Mouse (Mus musculus): ENCODE results near the gene Lrrfip1. TPM values are rescaled to one million over a fixed set of nuclear protein-coding genes. Genes with fewer than 3 reads are reported as not detected.

The Lrrfip1 gene
- 10 to 100 TPM; 73.3 to 77.0 TPM for total RNA-seq (2021)
- long read RNA-seq, experiment 1, partial matches to known transcripts: 2 of 32 reads
- long read RNA-seq, experiment 1, other reads (novel, unspliced or antisense): 30 of 32 reads
- long read RNA-seq, experiment 2, partial matches to known transcripts: 3 of 29 reads
- long read RNA-seq, experiment 2, other reads (novel, unspliced or antisense): 24 of 29 reads

DNA sequence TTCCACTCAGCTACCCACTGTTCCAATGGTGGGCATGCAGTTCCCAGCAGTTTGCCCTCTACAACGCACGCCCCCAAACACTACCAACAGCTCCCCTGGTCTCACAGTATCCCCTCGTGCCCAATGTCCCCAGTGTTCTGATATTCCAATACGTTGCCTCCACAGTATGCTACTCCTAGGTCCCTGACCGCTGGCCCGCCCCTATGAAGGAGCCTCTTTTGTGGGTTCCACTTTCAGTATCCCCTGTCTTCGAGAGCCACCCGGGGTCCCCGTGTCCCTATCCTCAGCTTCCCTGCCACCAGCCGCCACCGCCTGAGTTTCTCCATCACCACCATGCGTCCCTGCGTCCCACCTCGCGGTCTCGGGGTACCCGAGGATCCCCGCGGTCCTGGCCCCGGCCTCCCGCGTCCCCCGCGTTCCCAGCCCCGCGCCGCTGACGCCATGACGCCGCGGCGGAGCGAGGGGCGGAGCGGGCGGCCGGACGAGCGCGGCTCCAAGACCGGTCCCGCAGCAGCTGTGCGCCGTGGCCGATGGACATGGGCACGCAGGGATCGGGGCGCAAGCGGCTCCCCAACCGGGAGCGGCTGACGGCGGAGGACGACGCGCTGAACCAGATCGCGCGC, at the start of gene Lrrfip1:
Gene Lrrfip1 (plus strand): TSS at position 470 of the 623 bp plus-strand sequence.
- intact Hi-C loops (cut with DNase I): no loop called here
- DNase-seq (ENCODE audit: low spot score in 2 of 2): peak in 1 of 2 experiments; percentile 60

DNA sequence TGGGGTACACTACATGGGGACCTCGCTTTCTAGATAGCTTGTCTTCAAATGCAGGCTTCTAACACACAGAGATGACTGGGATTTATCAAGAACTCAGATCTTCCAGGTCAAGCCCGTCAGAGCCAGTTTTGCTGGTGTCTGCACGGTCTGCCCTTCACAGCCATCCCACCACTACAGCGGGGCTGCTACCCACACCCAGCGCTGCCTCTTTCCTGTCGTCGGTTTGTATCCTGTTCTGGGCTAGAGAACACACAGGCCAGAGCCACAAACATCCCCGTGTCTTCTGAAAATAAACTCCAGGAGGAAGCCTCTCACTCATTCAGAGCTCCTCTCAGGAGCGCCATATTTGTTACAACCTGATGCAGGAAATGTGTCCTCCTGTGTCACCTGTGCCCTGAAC, 49.2 kb upstream of the Lrrfip1 start:
- DNase-seq (ENCODE audit: low spot score in 2 of 2): no peak
- intact Hi-C loops (cut with DNase I): no loop called here

DNA sequence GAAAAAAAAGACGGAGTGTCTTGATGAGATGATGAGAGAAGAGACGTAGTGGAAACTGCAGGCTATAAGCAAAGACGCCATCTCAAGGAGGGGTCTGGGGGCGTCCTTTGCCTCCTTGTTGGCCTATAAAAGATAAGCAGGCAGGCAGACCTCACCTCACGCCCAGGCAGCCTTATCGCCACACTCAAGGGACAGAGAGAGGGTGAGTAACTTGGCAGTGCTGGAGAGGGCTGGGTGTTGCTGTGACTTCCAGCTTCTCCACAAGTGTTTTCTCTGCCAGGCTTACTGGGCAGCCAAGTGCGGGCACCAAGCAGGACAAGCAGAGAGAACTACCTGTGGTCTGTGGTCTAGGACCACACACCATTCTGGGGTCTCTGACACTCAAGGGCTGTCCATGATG, 46.9 kb upstream of the Lrrfip1 start:
- intact Hi-C loops (cut with DNase I): loop anchor here (10.0 kb wide), 1 partner anchor 107 kb away; the partner anchor contains the start of gene Col6a3
- DNase-seq (ENCODE audit: low spot score in 2 of 2): no peak

DNA sequence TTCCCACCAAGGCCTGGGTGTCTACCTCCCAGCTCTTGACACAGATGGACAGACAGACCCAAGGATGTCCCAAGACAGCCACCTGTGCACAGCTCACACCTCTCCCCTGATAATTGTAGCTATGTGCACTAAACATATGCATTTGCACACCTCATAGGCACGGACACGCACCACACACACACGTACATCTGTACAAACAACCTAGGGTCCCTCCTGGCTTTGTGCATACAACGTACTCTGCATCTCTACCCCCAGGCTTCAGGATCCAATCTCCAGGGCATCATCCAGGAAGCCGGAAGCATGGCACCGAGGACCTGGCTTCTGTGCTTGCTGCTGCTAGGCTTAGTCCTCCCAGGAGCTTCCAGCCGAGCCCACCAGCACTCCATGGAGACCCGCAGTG, 45.7 kb upstream of the Lrrfip1 start, which contains the start of gene Prlh:
Gene Prlh (plus strand): TSS at position 301 of the 400 bp plus-strand sequence.
- intact Hi-C loops (cut with DNase I): loop anchor here (10.0 kb wide), 1 partner anchor 108 kb away; the partner anchor contains the start of gene Col6a3
- no peak for DNase-seq (ENCODE audit: low spot score in 2 of 2)

DNA sequence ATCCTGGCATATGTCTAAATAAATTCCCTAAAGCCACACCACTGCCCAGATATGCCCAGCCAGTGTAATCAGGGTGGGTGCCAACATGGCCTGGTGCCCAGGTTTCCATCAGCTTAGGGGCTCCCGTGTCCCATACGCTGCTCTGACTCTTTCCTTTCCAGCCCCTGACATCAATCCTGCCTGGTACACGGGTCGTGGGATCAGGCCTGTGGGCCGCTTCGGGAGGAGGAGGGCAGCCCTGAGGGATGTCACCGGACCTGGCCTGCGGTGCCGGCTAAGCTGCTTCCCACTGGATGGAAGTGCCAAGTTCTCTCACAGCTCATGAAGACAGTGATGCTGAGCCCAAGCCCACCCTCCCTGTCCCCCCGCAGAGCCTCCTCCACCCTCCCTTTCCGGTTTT, 44.8 kb upstream of the Lrrfip1 start:
- intact Hi-C loops (cut with DNase I): loop anchor here (10.0 kb wide), 1 partner anchor 109 kb away; the partner anchor contains the start of gene Col6a3

DNA sequence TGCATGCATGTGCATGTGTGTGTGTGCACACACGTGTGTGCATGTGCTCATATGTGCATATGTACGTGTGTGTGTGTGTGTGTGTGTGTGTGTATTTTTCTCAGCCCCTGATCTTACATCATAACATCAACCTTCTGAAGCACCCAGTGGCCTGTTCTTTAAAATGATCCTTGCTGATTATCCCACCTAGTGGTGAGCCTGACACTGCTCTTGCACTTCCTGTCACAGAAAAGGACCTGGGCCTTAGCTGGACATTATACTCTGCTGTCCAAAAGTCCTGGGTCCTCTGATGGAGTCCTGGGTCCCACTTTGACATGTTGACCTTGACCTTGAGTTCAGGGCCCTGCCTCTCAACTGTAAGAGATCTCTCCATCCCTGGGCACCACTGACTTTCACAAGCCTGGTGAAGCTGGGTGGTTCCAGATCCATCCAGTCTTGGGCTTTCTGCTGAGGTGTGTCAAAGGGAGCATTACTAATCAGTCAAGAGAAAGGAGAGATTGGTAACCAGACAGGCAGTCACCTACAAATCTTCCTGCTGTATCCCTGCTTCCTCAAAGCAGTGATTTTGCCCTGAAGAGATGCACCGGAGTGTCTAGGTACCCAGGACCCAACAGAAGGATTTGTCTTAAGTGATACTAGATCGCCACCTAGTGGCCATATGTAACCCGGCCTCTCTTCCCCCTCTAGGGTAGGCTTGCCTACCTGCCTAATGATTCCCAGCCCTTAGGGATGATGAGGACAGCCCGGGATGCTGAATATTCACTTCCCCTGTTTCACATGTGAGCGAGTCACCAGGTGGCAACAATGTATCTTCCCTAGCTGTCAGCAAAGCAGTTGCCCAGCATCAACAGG, 42.1 kb upstream of the Lrrfip1 start:
- peak; percentile 82 to 87 for DNase-seq (ENCODE audit: low spot score in 2 of 2)
- intact Hi-C loops (cut with DNase I): loop anchor here (1.0 to 10.0 kb wide), 4 partner anchors 28 to 354 kb away; partner anchors contain the start of genes Col6a3 and Cops8

More for the DNA sequence above, 44.8 kb upstream of the Lrrfip1 start:
- no peak for DNase-seq (ENCODE audit: low spot score in 2 of 2)

DNA sequence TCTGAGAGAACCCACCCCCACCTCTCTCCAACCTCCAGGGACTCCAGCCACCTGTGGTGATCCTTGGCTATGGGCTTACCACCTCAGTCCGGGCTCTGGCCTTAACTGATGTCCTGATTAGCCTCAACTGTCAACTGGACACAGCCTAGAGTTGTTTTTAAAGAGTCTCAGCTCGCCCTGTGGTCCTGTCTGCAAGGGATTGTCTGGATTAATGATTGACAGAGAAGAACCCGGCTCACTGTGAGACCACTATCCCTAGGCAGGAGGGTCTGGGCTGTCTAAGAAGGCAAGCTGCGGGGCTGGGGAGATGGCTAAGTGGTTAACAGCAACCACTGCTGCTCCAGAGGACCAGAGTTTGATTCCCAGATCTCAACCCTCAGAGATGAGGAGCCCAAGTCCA, 36.0 kb upstream of the Lrrfip1 start:
- intact Hi-C loops (cut with DNase I): no loop called here
- DNase-seq (ENCODE audit: low spot score in 2 of 2): no peak

DNA sequence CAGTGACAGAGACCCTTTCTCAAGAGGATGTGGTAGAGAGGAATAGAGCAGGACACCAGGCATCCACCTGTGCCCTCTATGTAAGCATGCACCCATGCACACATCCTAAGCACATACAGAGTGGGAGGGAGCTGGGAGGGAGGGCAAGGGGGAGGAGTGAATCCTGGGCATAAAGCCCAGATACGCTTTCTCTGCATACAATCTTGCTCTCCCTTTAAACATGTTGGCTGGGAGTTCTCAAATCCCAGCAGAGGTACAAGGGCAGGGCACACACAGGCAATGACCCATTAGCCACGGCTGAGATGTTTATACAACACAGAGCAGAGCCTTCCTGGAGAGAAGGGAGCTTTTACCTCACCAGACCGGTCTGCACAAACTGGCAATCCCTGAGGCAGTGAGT, 35.5 kb upstream of the Lrrfip1 start:
- DNase-seq (ENCODE audit: low spot score in 2 of 2): no peak
- intact Hi-C loops (cut with DNase I): no loop called here

DNA sequence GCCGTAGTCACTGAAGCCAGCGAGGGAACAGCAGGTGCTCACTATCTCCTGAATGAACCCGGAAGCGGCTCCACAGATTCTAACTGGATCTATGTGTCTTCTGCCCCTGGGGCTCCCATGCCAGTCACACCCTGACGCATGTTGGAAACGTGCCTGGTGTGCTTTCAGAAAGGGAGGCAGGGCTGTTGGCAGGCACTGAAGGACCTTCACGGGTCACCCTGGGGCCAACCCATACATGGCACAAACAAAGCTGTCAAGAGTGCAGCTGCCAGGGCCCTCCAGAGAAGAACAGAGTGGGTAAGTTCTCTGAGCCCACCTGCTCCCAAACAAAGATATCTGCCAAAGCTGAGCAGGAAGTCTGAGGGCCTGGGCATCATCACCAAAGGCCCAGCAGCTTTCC, 31.0 kb upstream of the Lrrfip1 start:
- no peak for DNase-seq (ENCODE audit: low spot score in 2 of 2)
- intact Hi-C loops (cut with DNase I): no loop called here

DNA sequence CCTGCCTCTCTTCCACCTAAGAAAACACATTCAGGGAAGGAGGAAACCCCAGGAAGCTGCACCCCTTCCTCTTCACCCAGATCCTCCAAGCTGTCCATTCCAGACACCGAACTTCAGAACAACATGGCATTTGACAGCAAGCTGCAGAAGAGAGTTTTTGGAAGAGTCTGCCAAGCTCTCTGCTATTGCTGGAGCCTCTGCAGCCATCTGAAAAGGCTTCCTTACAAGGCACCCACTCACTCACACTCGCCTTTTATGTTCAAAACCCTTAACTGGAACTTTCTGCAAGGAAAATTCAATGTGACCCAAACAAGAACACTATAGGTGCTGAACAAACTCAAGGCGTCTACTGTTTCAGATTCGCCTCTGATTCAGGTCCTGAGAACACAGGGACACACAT, 29.9 kb upstream of the Lrrfip1 start:
- DNase-seq (ENCODE audit: low spot score in 2 of 2): peak in 1 of 2 experiments; percentile 47
- intact Hi-C loops (cut with DNase I): no loop called here

DNA sequence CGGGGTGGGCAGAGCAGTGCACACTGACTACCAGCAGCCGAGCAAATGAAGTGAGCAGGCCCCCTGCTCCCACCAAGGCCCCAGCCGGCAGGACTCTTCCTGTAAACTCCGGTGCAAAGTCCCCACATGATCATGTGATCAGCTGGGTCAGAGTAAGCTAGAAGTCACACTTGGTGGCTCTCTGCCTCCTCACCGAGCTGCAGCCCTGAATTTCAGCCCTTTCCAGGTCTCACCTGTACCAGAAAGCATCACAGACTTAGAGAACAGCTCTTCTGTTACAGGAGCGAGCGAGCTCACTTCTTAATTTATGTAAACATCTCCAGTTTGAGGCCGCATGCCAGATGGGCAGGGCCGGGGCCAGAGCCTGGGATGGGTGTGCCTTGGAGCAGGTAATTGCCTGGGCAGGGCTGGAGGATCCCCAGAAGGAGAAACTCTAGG, 29.2 kb upstream of the Lrrfip1 start, which contains the start of gene Rab17:
Gene Rab17 (minus strand): TSS at position 315 of the 438 bp plus-strand sequence.
- intact Hi-C loops (cut with DNase I): no loop called here
- DNase-seq (ENCODE audit: low spot score in 2 of 2): no peak

DNA sequence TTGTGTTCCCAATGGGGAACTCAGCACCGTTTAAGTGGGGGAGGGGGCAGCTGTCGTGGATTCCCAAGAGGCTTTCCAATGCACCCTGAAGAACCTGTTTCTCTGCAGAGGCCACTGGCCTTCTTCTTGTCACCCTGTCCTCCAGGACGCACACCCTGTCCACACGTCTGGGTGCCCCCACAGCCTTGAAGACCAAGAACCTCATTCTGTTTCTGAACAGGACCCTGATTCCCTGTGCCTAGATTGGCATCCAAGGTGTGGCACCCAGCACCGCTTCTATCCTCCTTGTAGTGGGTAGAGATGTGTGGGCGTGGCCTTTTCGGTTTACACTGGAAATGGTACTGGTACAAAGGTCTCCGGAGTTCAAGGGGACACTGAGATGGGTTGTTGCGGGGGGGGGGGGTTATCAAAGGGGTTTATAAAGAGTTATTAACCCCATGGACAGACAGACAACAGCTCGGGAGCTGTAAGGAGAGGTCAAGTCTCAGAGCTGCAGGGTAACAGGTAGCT, 28.6 kb upstream of the Lrrfip1 start:
- DNase-seq (ENCODE audit: low spot score in 2 of 2): no peak
- intact Hi-C loops (cut with DNase I): loop anchor here (5.0 kb wide), 1 partner anchor 267 kb away; no protein-coding TSS in a partner anchor

DNA sequence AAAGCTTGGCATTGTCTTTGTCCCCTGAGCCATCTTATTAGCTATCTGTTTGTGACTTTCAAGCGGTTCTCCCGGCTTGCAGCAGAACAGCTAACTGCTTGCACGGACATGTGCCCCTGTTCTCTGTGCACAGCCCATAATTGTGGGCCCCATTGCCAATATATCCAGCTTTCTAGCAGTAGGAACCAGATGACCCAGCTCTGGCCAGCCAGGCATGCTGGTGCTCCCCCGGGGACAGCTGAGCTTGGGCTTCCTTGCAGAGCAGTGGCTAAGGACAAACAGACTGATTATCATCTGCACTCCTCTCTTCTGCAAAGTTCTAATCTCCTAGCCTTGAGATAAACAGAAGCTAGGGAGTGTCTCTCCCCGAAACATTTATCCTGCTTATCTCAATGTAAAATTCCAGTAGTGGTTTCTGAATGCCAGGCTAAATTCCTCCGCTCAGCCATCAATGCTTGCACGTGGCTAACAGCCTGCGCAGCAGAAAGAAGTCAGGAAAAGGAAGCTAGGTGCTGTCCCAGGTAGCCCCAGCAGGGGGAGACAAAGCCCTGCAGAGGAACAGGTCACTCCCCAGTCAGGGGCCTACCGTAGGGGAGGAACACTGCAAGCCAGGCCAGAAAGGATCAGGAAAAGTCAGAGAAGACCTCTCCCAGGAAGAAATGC, 25.5 kb upstream of the Lrrfip1 start:
- intact Hi-C loops (cut with DNase I): loop anchor here (1.0 to 5.0 kb wide), 2 partner anchors 126 to 264 kb away; no protein-coding TSS in a partner anchor
- peak; percentile 93 to 97 for DNase-seq (ENCODE audit: low spot score in 2 of 2)

DNA sequence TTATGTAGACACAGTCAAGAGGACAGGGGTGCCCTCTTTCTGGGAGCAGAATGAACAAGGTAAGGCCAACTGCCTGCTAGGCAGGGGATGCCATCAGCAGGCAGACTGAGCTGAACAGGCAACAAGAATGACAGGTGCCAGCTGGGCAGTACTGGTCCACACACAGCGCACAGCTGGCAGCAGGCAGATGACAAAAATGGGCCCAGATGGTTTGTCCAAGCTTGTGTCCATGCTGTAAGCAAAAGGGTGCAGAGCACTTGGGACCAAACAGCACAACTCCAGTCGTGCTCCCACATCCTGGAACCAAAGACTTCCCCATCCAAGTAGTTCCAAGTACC, 25.0 kb upstream of the Lrrfip1 start:
- intact Hi-C loops (cut with DNase I): loop anchor here (1.0 to 5.0 kb wide), 2 partner anchors 126 to 264 kb away; no protein-coding TSS in a partner anchor

DNA sequence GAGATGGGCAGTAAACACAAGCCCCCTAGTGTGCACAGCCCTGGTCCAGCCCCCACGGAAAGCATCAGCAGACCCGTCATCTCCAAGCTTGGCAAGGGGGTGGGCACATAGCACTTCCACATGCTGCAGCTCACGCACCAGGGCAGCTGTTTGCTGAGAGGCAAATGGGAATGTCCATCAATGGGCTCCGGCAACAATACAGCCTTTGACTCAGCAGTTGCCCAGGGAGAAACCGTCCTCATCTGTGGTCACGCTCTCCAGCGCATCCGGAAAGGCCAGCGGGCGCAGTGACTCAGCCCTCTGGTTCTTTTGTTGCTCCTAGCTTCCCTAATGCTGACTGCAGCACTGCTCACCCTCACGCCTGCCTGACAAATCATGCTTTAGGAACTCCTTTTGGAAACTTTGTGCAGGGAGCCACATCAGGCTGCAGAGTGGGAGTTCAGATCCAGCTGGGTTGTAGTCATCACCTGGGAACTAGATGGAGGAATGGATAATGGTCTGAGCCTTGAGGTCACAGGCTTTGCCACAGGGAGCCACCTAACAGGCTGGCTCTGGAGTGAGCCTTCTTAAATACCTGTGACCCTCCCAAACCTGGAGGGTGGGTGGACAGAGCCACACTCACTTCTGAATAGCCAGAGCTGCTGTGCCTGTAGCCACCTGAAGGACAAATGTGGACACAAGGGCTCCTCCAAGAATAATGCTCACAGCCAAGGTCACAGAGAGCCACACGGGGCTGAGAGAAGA, 23.5 kb upstream of the Lrrfip1 start:
- peak; percentile 69 to 79 for DNase-seq (ENCODE audit: low spot score in 2 of 2)
- intact Hi-C loops (cut with DNase I): loop anchor here (5.0 kb wide), 1 partner anchor 262 kb away; no protein-coding TSS in a partner anchor

More for the DNA sequence above, 25.0 kb upstream of the Lrrfip1 start:
- no peak for DNase-seq (ENCODE audit: low spot score in 2 of 2)

DNA sequence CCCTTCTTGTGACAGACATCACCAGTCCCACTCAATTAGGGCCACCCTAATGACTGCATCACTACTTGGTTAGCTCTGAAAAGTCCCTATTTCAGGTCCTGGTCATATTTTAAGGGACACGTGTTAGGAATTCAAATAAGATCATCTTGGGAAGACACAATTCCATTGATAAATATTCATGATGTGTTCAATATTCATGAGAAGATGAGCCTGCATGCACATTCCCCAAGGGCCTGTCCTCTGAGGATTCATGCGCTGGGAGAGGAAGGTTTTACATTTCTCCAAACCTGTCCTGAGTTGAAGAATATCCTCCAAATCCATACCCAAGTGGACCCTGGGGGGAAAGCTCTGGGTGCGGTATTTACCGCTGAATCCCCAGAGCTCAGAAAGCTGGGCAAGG, 22.6 kb upstream of the Lrrfip1 start:
- intact Hi-C loops (cut with DNase I): no loop called here
- no peak for DNase-seq (ENCODE audit: low spot score in 2 of 2)

DNA sequence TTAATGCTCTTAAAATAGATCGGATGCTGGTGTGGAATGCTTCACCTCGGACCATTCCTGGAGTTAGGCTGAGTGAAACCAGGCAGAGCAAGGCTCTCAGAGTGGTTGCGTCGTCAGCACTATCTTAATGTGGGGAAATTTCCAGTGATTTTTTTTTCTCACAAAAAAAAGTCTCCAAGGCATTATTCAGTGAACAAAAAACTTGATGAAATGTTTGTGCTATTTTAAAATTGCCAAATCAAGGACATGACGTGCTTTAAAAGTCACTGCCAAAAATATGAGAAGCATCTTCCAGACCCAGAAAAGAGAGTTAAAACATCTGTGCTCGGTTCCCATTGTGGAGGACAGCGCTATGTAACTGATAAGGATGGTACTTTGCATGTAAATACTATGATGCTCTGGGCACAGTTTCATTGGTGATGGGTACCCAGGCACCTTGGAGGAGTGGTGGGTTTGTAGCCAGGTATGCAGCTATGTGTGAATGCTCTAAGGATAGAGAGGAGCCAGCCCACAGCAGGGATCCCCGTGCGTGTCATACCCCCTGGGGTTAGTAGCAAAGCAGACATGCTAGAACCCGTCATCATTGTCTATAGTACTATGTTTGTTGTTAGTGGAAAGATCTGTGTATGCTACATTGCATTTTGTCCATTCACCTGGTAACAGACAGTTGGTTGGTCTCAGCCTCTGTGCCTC, 17.8 kb upstream of the Lrrfip1 start:
- peak in 1 of 2 experiments; percentile 64 for DNase-seq (ENCODE audit: low spot score in 2 of 2)
- intact Hi-C loops (cut with DNase I): no loop called here

DNA sequence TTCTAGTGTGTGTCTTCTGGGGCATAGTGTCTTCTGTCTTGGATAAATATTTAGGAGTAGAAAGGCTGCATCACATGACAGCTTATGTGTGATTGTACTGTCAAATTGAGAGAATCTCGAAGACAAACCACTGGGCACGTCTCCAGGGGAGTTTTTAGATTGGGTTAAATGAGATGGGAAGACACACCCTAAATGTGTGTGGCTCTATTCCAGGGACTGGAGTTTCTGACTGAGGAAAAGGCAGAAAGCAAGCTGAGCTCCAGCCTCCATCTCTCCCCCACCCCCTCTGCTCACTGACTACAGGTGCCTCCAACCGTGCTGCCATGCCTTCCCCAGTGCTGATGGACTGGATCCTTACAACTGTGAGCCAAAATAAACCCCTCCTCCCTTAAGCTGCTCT, 17.2 kb upstream of the Lrrfip1 start:
- intact Hi-C loops (cut with DNase I): no loop called here
- peak; percentile 30 to 70 for DNase-seq (ENCODE audit: low spot score in 2 of 2)
